Mouse (Mus musculus): ENCODE results near the gene Sprr2f.

Sprr2f gene

GRCm38 (mm10) chr3:92364887-92365286 lies at the start of gene Sprr2f:
Gene Sprr2f (plus strand): TSS chr3:92365187.
- no peak for DNase-seq

GRCm38 (mm10) chr3:92316320-92316719 lies 48.7 kb upstream of the Sprr2f start, which contains the start of gene Sprr2b:
Gene Sprr2b (plus strand): TSS chr3:92316620.
- DNase-seq: no peak

- DNase-seq: no peak
Observed at GRCm38 (mm10) chr3:92317384-92317783, 47.6 kb upstream of the Sprr2f start.

GRCm38 (mm10) chr3:92336278-92336677 lies 28.7 kb upstream of the Sprr2f start:
- DNase-seq: no peak

- DNase-seq: no peak
Observed at GRCm38 (mm10) chr3:92338840-92339239, 26.1 kb upstream of the Sprr2f start, which contains the start of gene Sprr2d. Gene Sprr2d (plus strand): TSS chr3:92339140.

- no peak for DNase-seq
Observed at GRCm38 (mm10) chr3:92351843-92352242, 13.1 kb upstream of the Sprr2f start, which contains the start of gene Sprr2e. Gene Sprr2e (plus strand): TSS chr3:92352143.

- no peak for DNase-seq
Observed at GRCm38 (mm10) chr3:92361619-92362018, 3.4 kb upstream of the Sprr2f start.

GRCm38 (mm10) chr3:92373613-92374012 lies 8.6 kb downstream of the Sprr2f start:
- no peak for DNase-seq

- DNase-seq: no peak
Observed at GRCm38 (mm10) chr3:92385385-92385784, 20.4 kb downstream of the Sprr2f start, which contains the start of gene Sprr2h. Gene Sprr2h (plus strand): TSS chr3:92385685.

- DNase-seq: no peak
Observed at GRCm38 (mm10) chr3:92394301-92394700, 29.3 kb downstream of the Sprr2f start.

- DNase-seq: no peak
Observed at GRCm38 (mm10) chr3:92407691-92408090, 42.7 kb downstream of the Sprr2f start, which contains the start of gene Sprr2i. Gene Sprr2i (plus strand): TSS chr3:92407991.
